Mouse (Mus musculus): ENCODE measurements around the gene Stom.

Gene Stom

DNA sequence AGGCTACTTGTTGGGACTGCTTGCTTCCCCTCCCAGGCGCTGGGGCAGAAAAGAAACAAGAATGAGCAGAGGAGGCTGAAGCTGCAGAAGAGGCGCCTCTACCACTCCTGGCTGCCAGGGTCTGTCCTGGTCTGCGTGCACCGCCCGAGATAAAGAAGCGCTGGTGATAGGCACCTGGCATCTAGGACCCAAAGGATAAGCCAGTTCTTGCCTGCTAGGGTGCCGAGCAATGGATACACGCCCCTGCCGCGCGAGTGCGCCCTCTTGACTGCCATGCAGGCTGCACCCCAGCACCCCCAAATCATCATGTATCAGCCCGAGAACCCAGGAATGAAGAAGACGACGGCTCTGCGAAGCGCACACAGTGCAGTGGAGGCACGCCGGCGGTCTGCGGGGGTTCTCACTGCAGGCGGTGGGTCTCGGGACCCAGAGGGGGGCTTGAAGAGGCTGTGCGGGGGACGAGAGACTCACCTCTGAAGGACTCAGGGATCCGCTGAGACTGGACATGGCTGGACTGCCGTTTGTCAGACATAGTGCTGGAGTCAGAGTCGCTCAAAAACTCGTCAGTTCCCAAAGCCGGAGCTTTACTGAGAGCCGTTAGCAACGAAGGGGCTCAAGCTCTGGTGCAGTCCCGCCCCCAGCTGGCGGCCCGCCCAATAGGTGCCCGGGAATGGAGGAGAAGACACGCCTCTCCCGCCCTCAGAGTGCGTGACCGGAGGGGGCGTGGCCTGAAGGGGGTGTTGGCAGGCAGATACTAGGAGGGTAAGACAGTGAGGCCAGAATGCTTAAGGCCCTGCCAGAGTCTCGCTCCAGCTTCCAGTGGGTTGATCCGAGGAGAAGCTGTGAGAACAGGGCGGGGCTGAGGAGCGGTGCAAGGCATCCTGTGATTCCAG, at the start of gene Stom:
Stom (minus strand) TSS at position 589 of the 893 bp plus-strand sequence.
- in situ Hi-C loops (cut with MboI, MseI): no loop called here

DNA sequence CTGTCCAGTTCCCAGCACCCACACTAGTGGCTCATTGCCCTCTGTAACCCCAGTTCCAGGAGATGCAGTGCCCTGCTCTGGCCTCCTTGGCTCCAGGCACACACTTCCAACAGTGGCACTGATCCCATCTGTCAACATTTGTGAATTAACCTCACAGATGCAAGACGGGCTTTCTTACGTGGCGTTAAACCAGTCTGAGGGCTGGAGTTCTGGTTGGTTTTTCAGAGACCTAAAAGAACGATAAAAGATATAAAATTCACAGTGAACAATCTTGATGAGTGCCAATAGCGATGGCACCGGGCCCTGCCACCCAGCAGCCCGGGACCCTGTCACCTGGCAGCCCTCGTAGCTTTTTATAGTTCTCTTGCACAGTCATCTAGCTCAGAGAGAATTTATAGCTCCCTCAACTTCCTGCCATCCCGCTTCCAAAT, 48.7 kb upstream of the Stom start:
- in situ Hi-C loops (cut with MboI, MseI): no loop called here

- in situ Hi-C loops (cut with MboI, MseI): no loop called here
These were observed 42.5 kb upstream of the Stom start for GRCm38 (mm10) chr2:35379306-35379705.

GRCm38 (mm10) chr2:35377600-35377999, 40.8 kb upstream of the Stom start:
- in situ Hi-C loops (cut with MboI, MseI): no loop called here

- in situ Hi-C loops (cut with MboI, MseI): loop anchor here (5.0 kb wide), 1 partner anchor 81 kb away; no protein-coding TSS in a partner anchor
These were observed 36.2 kb upstream of the Stom start for GRCm38 (mm10) chr2:35373003-35373402.

- in situ Hi-C loops (cut with MboI, MseI): loop anchor here (5.0 kb wide), 1 partner anchor 78 kb away; no protein-coding TSS in a partner anchor
These were observed 33.9 kb upstream of the Stom start for GRCm38 (mm10) chr2:35370686-35371085.

DNA sequence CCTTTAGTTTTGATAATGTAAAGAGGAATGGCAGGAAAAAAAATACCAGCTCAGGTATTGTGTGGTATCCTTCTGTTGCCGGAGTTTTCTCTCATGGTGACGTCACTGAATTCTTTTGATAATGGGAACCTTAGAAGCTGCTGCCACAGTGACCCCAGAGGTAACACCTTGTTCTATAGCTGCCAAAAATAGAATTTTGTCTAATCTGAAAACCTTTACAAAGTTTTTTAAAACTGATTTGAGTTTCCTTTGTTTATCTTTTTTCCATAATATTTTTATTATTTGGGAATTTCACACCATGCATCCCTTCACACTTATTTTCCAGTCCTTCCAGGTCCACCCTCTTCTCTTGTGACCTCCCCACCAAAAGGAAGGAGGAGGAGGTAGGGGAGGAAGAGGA, 30.9 kb upstream of the Stom start, which contains the start of gene 4930568D16Rik:
4930568D16Rik (minus strand) TSS at position 101 of the 400 bp plus-strand sequence.
- in situ Hi-C loops (cut with MboI, MseI): no loop called here

- in situ Hi-C loops (cut with MboI, MseI): no loop called here
These were observed 12.4 kb upstream of the Stom start for GRCm38 (mm10) chr2:35349184-35349583.

DNA sequence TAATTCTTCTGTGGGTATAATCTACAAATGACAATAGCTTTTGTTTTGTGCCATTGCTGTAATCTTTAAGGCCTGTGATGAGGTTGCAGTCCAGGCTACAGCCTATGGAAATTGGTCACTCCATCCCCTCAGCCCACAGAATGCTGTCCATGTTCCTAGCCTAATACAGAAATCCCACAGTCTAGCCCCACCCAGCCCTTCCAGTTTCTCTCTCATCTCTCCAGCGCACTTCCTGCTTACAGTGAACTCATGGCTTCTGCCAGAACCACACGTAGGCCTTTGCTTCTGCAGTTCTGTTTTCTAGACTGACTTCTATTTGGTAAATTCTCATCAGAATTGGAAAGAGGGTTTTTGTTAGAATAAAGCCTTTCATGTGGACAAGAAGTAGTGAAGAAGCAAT, 9.2 kb upstream of the Stom start:
- in situ Hi-C loops (cut with MboI, MseI): no loop called here

GRCm38 (mm10) chr2:35342605-35343004, 5.8 kb upstream of the Stom start:
- in situ Hi-C loops (cut with MboI, MseI): no loop called here

DNA sequence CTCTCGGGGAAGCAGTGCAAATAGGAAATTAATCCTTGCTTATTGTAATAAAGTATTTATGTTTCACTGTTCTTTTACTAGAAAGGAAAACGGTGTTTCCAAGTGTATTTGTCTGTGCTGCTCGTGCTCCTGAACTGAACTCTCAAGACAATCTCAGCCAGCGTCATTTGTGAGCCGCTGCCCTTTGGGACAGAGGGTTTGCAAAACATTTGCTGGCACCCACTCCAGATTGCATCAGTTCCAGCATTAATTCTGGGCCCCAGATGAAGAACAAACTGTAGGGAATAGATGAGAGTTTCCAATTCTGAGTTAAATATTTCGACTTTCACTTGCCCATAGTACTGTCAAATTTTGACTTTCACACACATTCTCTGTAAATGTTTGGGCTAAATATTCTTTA, 1.9 kb upstream of the Stom start:
- in situ Hi-C loops (cut with MboI, MseI): no loop called here

- in situ Hi-C loops (cut with MboI, MseI): no loop called here
These were observed 1.3 kb upstream of the Stom start for GRCm38 (mm10) chr2:35338036-35338435.

DNA sequence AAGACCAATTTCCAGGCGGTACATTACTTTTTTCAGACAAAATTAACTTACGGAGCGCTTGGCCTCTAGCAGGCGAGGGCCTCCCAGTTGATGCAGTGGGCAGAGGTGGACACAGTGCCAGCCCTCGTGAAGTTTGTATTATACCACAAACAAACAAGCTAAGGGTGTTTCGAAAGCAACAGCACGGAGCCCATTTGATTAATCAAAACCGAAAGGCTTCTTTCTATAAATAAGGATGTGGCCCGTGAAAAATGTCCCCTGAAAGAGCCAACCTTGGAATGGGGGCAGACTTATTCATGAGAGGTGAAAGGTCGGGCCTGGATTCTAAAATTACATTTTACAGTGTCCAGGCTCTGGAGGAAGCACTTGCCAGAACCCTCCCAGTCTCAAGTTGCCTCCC, 643 bp upstream of the Stom start:
- in situ Hi-C loops (cut with MboI, MseI): no loop called here

DNA sequence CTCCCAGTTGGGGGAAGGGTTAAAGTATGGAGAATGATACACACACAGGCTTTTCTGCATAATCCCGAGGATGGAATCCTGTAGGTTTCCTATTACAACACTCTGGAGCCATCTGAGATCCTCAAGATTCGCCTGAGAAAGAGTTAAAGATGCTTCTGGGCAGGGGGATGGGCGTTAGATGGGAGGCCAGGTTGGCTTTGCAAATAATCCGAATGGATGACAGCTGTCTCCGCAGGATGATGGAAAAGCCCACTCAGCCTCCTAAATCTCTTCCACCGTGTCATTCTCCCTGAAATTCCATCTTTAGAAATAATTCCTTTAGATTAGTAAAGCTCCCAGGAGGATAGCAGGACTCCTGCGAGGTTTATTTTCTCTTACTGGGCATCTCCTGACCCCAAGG, 1.2 kb downstream of the Stom start:
- in situ Hi-C loops (cut with MboI, MseI): no loop called here

DNA sequence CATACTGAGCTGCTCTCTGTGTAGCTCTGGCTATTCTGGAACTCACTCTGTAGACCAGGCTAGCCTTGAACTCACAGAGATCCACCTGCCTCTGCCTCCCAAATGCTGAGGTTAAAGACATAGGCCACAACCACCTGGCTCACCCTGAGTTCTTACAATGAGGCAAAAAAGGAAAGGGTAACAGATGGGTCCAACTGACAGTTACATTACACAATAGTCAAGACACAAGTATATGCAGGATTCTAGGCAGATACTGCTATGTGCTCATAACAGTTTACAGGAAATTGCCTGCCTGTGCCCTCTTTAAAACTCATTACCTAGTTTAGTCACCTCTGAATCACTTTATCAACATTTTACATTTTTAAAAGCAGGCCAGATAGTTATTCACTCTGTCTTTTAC, 3.1 kb downstream of the Stom start:
- in situ Hi-C loops (cut with MboI, MseI): no loop called here

- in situ Hi-C loops (cut with MboI, MseI): no loop called here
These were observed 5.6 kb downstream of the Stom start for GRCm38 (mm10) chr2:35331205-35331604.

DNA sequence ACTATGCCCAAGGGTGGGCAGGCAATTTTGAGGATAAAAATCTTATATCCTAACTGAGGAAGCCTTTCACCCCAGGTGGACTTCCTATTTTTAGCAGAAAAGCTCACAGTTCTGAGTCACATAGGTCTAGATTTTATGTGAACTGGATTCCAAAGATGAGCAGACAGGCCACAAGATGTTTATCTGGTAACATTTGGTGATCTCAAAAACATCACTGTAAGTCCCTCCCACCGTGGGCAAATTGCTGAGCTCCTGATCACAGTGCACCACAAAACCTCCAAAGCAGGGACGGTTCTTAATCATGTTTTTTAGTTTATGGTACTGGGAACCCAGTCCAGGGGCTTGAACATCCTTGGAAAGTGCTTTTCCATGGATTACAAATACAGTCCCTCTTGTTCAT, 7.7 kb downstream of the Stom start:
- in situ Hi-C loops (cut with MboI, MseI): no loop called here

- in situ Hi-C loops (cut with MboI, MseI): no loop called here
These were observed 8.5 kb downstream of the Stom start for GRCm38 (mm10) chr2:35328064-35328792.

DNA sequence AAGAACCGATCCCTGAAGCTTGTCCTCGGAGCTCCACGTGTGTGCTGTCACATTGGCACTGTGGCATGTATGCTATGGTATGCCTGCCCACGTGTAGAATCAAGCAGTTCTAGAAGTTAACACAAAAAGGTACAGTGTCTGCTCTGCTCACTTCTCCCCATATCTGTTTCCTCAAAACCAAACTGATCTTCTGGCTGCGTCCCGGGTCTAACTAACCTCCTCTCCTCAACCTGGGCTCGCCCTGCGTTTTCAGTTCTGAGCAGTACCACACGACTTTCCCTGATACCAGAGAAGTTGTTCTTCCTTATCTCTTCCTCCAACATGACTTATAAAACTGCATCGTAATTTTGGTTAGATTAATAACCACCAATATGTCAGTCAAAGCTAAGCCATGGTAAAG, 9.2 kb downstream of the Stom start:
- in situ Hi-C loops (cut with MboI, MseI): no loop called here

DNA sequence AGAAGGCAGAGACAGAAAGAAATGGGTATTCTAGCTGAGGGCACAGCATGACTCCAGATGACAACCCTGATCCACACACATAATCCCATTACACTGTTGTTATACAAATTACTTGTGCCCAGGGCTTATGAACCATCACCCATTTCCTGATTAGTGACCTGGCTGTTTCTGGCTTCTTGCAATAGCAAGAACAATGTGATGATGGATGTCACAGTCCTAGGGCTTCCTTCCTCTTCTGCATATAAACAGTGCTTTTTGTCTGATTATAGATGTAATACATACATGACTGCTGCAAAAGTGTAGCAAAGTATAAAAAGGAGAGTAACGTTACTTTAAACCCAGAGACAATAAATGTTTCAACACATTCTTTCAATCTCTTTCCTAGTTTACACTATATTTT, 9.8 kb downstream of the Stom start:
- in situ Hi-C loops (cut with MboI, MseI): no loop called here

DNA sequence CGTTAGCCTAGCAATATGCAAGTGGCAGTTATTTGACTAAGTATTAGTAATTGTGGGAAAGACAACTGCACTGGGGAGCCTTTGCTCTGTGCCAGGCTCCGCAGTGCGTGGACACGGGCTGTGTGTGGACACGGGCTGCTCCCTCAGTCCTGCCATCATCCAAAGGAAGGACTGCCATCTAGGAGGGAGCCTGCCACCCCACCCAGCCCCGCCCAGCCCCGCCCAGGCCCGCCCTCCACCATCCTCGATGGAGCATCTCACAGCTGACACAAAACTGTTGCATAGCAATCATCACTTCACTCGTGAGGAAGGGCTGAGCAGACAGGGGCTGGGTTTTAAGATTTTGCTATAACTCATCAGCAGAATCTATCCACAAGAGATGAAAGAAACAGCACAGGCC, 10.8 kb downstream of the Stom start:
- in situ Hi-C loops (cut with MboI, MseI): no loop called here

GRCm38 (mm10) chr2:35322404-35323164, 14.2 kb downstream of the Stom start:
- in situ Hi-C loops (cut with MboI, MseI): no loop called here
